Mouse (Mus musculus) lung, postnatal 25 days (tissue): ENCODE measurements around the gene Ppp2r5d.

Experiments used
- DNase-seq: peaks from one replicate; pipeline ENCODE4 v3.0.0; 2022; ENCODE audit warnings: low spot score

Ppp2r5d gene

GRCm38 (mm10) chr17:46680760-46681373 is 24.0 kb downstream of the Ppp2r5d start, which contains the start of gene Klhdc3:
TSS of gene Klhdc3 (minus strand) at chr17:46680914.
- DNase-seq: peak; percentile 98

- peak; percentile 24 for DNase-seq
Measured at GRCm38 (mm10) chr17:46679843-46680759, 24.8 kb downstream of the Ppp2r5d start.

GRCm38 (mm10) chr17:46678911-46679310 is 26.0 kb downstream of the Ppp2r5d start:
- DNase-seq: no peak

GRCm38 (mm10) chr17:46678416-46678815 is 26.5 kb downstream of the Ppp2r5d start, which contains the start of gene Mea1:
TSS of gene Mea1 (plus strand) at chr17:46678793.
- DNase-seq: peak; percentile 66

GRCm38 (mm10) chr17:46674530-46675283 is 30.2 kb downstream of the Ppp2r5d start:
- no peak for DNase-seq

GRCm38 (mm10) chr17:46673850-46674529 is 30.9 kb downstream of the Ppp2r5d start, which contains the start of gene Rrp36:
TSS of gene Rrp36 (minus strand) at chr17:46674352.
- DNase-seq: peak; percentile 95

- no peak for DNase-seq
Measured at GRCm38 (mm10) chr17:46669911-46670310, 35.0 kb downstream of the Ppp2r5d start.

- DNase-seq: no peak
Measured at GRCm38 (mm10) chr17:46667712-46668111, 37.2 kb downstream of the Ppp2r5d start.

GRCm38 (mm10) chr17:46662730-46663129 is 42.2 kb downstream of the Ppp2r5d start:
- DNase-seq: no peak

- no peak for DNase-seq
Measured at GRCm38 (mm10) chr17:46661981-46662380, 42.9 kb downstream of the Ppp2r5d start.

GRCm38 (mm10) chr17:46661351-46661750 is 43.6 kb downstream of the Ppp2r5d start:
- no peak for DNase-seq

- DNase-seq: no peak
Measured at GRCm38 (mm10) chr17:46656054-46656453, 48.9 kb downstream of the Ppp2r5d start.

GRCm38 (mm10) chr17:46651755-46652547 is 53.0 kb downstream of the Ppp2r5d start:
- DNase-seq: no peak

GRCm38 (mm10) chr17:46651292-46651691 is 53.6 kb downstream of the Ppp2r5d start:
- DNase-seq: no peak

GRCm38 (mm10) chr17:46650232-46651031 is 54.5 kb downstream of the Ppp2r5d start, which contains the start of gene Cul7:
TSS of gene Cul7 (plus strand) at chr17:46650337.
- DNase-seq: peak; percentile 93

GRCm38 (mm10) chr17:46649811-46650210 is 55.1 kb downstream of the Ppp2r5d start:
- DNase-seq: no peak

GRCm38 (mm10) chr17:46648436-46648835 is 56.5 kb downstream of the Ppp2r5d start:
- no peak for DNase-seq

GRCm38 (mm10) chr17:46647279-46647678 is 57.6 kb downstream of the Ppp2r5d start:
- DNase-seq: no peak

- no peak for DNase-seq
Measured at GRCm38 (mm10) chr17:46646322-46646662, 58.6 kb downstream of the Ppp2r5d start.
